Mouse (Mus musculus) small intestine, adult 2 months (tissue): ENCODE measurements around the gene Myoz2. TPM values are rescaled to one million over a fixed set of nuclear protein-coding genes. Genes with fewer than 3 reads are reported as not detected.
A peak's percentile ranks its signal among the peaks of the same experiment; 100 is the strongest.

Experiments used
- H3K27ac ChIP-seq: fragments of 200-500 bp; 2 replicates; pipeline ENCODE4 v1.5.1; 2012; ENCODE audit warnings: low read depth, low read length, control low read depth, inconsistent platforms; ENCODE audit not compliant: insufficient read depth
- H3K27me3 ChIP-seq: fragments of 200-500 bp; 2 replicates; pipeline ENCODE4 v1.6.1; 2012; ENCODE audit warnings: mild to moderate bottlenecking, moderate library complexity, low read length, inconsistent platforms; ENCODE audit not compliant: control insufficient read depth, insufficient read depth
- H3K36me3 ChIP-seq: fragments of 200-500 bp; 2 replicates; pipeline ENCODE4 v1.6.1; 2012; ENCODE audit warnings: mild to moderate bottlenecking, low read length, control low read depth, inconsistent platforms; ENCODE audit not compliant: control insufficient read depth, insufficient read depth
- H3K4me1 ChIP-seq: fragments of 200-500 bp; 2 replicates; pipeline ENCODE4 v1.6.1; 2012; ENCODE audit warnings: low read length, inconsistent platforms, mixed read lengths; ENCODE audit not compliant: control insufficient read depth, insufficient read depth, insufficient read length
- H3K4me3 ChIP-seq: fragments of 200-500 bp; 2 replicates; pipeline ENCODE4 v1.5.1; 2012; ENCODE audit warnings: low read depth, mild to moderate bottlenecking, control low read depth, inconsistent platforms, low read length, moderate library complexity
- CTCF ChIP-seq: fragments of 200-500 bp; IDR thresholded peaks from 2 replicates; pipeline ENCODE4 v1.5.1; 2012; ENCODE audit warnings: low read depth, mild to moderate bottlenecking, control low read depth, inconsistent platforms, low read length, moderate library complexity, mixed read lengths; ENCODE audit not compliant: insufficient replicate concordance, insufficient read length; ENCODE audit errors: extremely low read depth
- POLR2A ChIP-seq: fragments of 200-500 bp; IDR thresholded peaks from 2 replicates; pipeline ENCODE4 v1.6.1; 2012; ENCODE audit warnings: low read depth, mild to moderate bottlenecking, control low read depth, inconsistent platforms, low read length, moderate library complexity
- WGBS: fragments of 180-500 bp; shearing (Covaris S2); methylation state at CpG from one replicate; pipeline ENCODE4 v1.1.7; 2018; 5-methylcytosine and 5-hydroxymethylcytosine counted together
- polyA plus RNA-seq: library from polyadenylated mRNA; depleted of rRNA; stranded (reverse); fragments of >200 nt; gene quantifications from 2 replicates; pipeline ENCODE4 v1.2.3, GENCODE M21; 2012; rRNA removed

Myoz2 gene
- not detected in 2 replicates for polyA plus RNA-seq

- Histone ChIP-seq H3K4me1 (peaks cover 9% of the 10 kb centered on the region; the same call in 1 of the 2 replicates), H3K27me3 (no peaks in the 10 kb centered on the region), H3K36me3 (no peaks in the 10 kb centered on the region), H3K4me3 (no peak within 1 kb of the TSS), H3K27ac (no peak within 1 kb of the TSS; the same call in 1 of the 2 replicates)
- no peak for TF ChIP-seq CTCF
- TF ChIP-seq POLR2A, result no peak
- 91% methylated on average over 7 of the region's 7 CpGs for WGBS
Measured at GRCm38 (mm10) chr3:123034752-123035151, at the start of gene Myoz2. Gene Myoz2, minus strand, starts transcription at chr3:123035015.

DNA sequence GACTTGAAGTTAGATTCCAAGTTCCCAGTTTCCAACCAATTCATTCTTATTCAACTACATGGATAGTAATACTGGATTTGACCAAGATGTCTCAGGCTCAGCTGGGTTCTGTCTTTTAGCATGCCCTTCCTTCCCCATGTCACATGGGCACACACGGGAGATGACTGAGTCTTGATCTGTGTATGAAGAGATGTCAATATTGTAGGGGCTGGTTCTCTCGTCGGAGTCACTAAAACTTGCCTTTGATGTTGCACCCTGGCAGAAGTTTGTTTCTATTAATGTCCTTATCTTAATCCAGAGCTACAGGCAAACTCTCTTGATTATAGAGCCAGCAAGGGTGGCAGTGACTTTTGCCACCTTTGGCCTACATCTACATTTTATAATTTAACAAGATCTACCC, 46.9 kb upstream of the Myoz2 start:
- no peaks in the 10 kb centered on the region for H3K27me3 ChIP-seq
- H3K27ac ChIP-seq, result no peak overlapping the region
- no peaks in the 10 kb centered on the region for H3K36me3 ChIP-seq
- 58% methylated on average over 3 of the region's 3 CpGs for WGBS
- H3K4me1 ChIP-seq, result peaks cover 6% of the 10 kb centered on the region; the same call in 1 of the 2 replicates
- TF ChIP-seq CTCF, result no peak
- H3K4me3 ChIP-seq, result no peak overlapping the region

GRCm38 (mm10) chr3:123080943-123081342, 46.1 kb upstream of the Myoz2 start:
- WGBS, result 80% methylated on average over 7 of the region's 7 CpGs
- Histone ChIP-seq H3K36me3 (no peaks in the 10 kb centered on the region), H3K27ac (no peak overlapping the region), H3K27me3 (no peaks in the 10 kb centered on the region), H3K4me3 (no peak overlapping the region), H3K4me1 (peaks cover 6% of the 10 kb centered on the region; the same call in 1 of the 2 replicates)
- TF ChIP-seq CTCF, result no peak
- TF ChIP-seq POLR2A, result no peak

GRCm38 (mm10) chr3:123080017-123080725, 45.4 kb upstream of the Myoz2 start:
- 53% methylated on average over 19 of the region's 19 CpGs for WGBS
- no peak overlapping the region for H3K4me3 ChIP-seq
- peaks cover 9% of the 10 kb centered on the region; the same call in 1 of the 2 replicates for H3K4me1 ChIP-seq
- H3K36me3 ChIP-seq, result no peaks in the 10 kb centered on the region
- TF ChIP-seq CTCF, result no peak
- TF ChIP-seq POLR2A, result no peak
- peak overlapping the region; percentile 20; the same call in 1 of the 2 replicates for H3K27ac ChIP-seq
- H3K27me3 ChIP-seq, result no peaks in the 10 kb centered on the region

DNA sequence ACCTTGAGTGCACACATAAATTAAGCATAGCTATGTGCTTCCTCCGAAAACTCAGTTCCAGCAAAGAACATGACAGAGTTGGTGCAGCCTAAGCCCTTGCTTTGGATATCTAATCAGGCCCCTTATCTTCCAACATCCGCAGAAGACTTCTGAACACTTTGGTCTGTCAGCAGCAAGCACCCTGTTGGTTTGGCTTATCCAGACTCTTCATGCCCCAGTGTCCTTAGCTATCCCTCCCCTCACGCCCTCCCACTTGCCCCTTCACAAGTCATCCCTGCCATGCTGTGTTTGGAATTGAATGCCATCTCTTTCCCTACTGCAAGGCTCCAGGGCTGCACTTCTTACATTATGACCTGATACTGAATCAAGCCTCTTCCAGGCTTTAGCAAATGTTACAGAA, 40.9 kb upstream of the Myoz2 start:
- TF ChIP-seq CTCF (no peak), POLR2A (no peak)
- H3K4me1 ChIP-seq, result peaks cover 21% of the 10 kb centered on the region; the same call in 1 of the 2 replicates
- 81% methylated on average over 3 of the region's 3 CpGs for WGBS
- H3K4me3 ChIP-seq, result no peak overlapping the region
- no peaks in the 10 kb centered on the region for H3K27me3 ChIP-seq
- H3K36me3 ChIP-seq, result no peaks in the 10 kb centered on the region
- no peak overlapping the region for H3K27ac ChIP-seq

DNA sequence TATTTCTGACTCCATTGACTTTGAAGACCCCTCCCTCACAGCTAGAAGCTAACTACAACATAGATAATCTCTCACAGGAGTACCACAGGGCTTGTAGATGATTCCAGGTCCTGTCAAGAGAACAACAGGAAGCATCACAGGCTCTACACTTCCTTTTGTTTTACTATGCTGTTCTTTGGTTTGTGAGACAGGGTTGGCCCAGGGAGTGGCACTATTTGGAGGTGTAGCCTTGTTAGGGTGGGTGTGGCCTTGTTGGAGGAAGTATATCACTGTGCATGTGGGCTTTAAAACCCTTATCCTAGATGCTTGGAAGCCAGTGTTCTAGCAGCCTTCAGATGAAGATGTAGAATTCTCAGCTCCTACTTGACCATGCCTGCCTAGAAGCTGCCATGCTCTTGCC, 40.2 kb upstream of the Myoz2 start:
- Histone ChIP-seq H3K36me3 (no peaks in the 10 kb centered on the region), H3K27me3 (no peaks in the 10 kb centered on the region), H3K27ac (no peak overlapping the region), H3K4me3 (no peak overlapping the region), H3K4me1 (peaks cover 21% of the 10 kb centered on the region; the same call in 1 of the 2 replicates)
- TF ChIP-seq CTCF (no peak), POLR2A (no peak)

- Histone ChIP-seq H3K4me3 (no peak overlapping the region), H3K27ac (no peak overlapping the region; the same call in 1 of the 2 replicates), H3K27me3 (no peaks in the 10 kb centered on the region), H3K36me3 (no peaks in the 10 kb centered on the region), H3K4me1 (peaks cover 15% of the 10 kb centered on the region; the same call in 1 of the 2 replicates)
- TF ChIP-seq POLR2A (no peak), CTCF (no peak)
Measured at GRCm38 (mm10) chr3:123073351-123073750, 38.5 kb upstream of the Myoz2 start.
